Mouse (Mus musculus) left cerebral cortex, postnatal 36 days (tissue): ENCODE data around the gene Olfr1193. TPM values are rescaled to one million over a fixed set of nuclear protein-coding genes. Genes with fewer than 3 reads are reported as not detected.
"Not testable (repeated sequence)": the region's sequence is repeated elsewhere in the genome, so short reads cannot be mapped to it uniquely, and the experiment has no call there.

Experiments used
- DNase-seq, 2 experiments: peaks; one replicate each; pipeline ENCODE4 v3.0.0; 2021 to 2022; ENCODE audit warnings: low spot score in 2 of 2, mixed read lengths in 1 of 2
- intact Hi-C: fragments of 180-260 bp; cut with DNase I; formaldehyde crosslinking; loops from one replicate; pipeline ENCODE4 v1.15.1; 2025
- total RNA-seq, 2 experiments: library from RNA; stranded (reverse); gene quantifications; 2 replicates each; pipeline ENCODE4 v1.2.3; 2021

Gene Olfr1193
- total RNA-seq, result not detected

DNA sequence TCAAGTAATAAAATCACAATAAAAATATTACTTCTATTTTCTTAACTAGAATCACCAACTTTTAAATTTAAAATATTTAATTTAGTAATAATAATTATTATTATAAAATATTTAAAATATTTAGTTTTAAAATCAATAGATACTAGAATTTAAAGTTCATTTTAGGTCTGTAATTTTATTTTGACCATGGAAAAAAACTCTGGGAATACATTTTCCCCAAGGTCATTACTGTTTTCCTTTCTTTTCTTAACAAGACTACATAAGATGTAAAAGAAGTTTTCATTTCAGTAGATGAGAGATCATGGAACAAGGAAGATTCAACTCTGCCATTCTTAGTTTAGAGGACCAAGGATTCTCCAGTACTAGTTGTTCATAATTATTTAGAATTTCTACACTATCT is at the start of gene Olfr1193:
TSS of gene Olfr1193 (plus strand) at position 301 of the 400 bp plus-strand sequence.
- DNase-seq, intact Hi-C loops: not testable (repeated sequence)

DNA sequence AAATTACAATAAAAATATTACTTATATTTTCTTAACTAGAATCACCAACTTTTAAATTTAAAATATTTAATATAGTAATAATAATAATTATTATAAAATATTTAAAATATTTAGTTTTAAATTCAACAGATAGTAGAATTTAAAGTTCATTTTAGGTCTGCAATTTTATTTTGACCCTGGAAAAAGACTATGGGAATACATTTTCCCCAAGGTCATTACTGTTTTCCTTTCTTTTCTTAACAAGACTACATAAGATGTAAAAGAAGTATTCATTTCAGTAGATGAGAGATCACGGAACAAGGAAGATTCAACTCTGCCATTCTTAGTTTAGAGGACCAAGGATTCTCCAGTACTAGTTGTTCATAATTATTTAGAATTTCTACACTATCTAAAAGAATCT is 35.2 kb upstream of the Olfr1193 start, which contains the start of gene Olfr1191-ps1:
TSS of gene Olfr1191-ps1 (plus strand) at position 301 of the 400 bp plus-strand sequence.
- DNase-seq, intact Hi-C loops: not testable (repeated sequence)

DNA sequence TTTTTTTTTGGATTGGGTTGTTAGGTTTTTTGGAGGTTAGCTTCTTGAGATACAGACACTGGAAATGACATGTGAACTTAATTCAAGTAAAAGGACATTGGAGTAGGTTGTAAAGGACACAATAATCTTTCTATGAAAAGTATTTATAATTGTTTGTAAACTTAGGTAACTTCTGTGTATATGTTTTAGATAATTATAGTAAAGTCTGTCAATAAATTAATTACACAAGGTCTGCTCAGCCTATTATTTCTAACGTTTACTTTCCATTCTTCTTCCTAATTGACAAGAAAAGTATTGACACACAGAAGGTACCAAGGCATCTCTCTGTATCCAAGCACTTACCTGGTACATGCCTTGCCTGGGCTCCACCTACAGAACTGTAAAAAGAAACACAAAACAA is 27.2 kb upstream of the Olfr1193 start, which contains the start of gene Olfr1192-ps1:
TSS of gene Olfr1192-ps1 (plus strand) at position 301 of the 400 bp plus-strand sequence.
- DNase-seq, result no peak
- intact Hi-C loops, result no loop called here

DNA sequence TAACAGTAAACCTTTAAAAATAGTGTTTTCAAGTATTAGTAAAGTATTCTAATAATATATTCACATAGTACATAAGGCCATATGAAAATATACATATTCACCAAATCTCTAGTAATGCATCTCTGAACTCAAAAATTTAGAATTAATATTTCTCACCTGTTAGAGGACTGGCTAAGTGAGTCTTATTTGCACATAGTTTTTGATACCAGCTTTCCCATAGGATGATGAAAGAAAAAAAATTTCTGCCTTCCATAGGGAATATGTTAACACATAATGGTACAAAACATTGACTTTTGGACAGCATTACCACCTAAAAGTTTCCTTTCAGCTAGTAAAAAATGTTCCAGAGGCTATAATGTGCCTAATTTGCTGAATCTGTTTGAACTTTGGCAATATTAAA is 13.7 kb downstream of the Olfr1193 start, which contains the start of gene Olfr1195:
TSS of gene Olfr1195 (minus strand) at position 101 of the 400 bp plus-strand sequence.
- DNase-seq, result no peak
- intact Hi-C loops, result no loop called here

GRCm38 (mm10) chr2:88704497-88704896 is 29.1 kb downstream of the Olfr1193 start, which contains the start of gene Olfr1196:
Gene Olfr1196 (minus strand): TSS chr2:88704597.
- no peak for DNase-seq
- intact Hi-C loops, result no loop called here

Other genes starting within 250 kb of the Olfr1193 start
- gene Olfr1181, start 249.5 kb upstream of the Olfr1193 start, total RNA-seq, result not detected
- not detected for gene Gm13757, start 226.5 kb upstream of the Olfr1193 start, total RNA-seq
- not detected for gene Olfr1183, start 220.8 kb upstream of the Olfr1193 start, total RNA-seq
- not detected for gene Olfr1184, start 192.0 kb upstream of the Olfr1193 start, total RNA-seq
- not detected for gene Olfr1185-ps1, start 182.3 kb upstream of the Olfr1193 start, total RNA-seq
- not detected for gene Olfr1186, start 157.1 kb upstream of the Olfr1193 start, total RNA-seq
- gene Olfr1188, start 118.7 kb upstream of the Olfr1193 start, total RNA-seq, result not detected
- gene Olfr1189, start 89.2 kb upstream of the Olfr1193 start, total RNA-seq, result not detected
- gene Olfr1191-ps1, start 35.1 kb upstream of the Olfr1193 start, total RNA-seq, result under 1 TPM in 1 of 2 experiments, not detected in 1; 0.05 TPM
- gene Olfr1192-ps1, start 27.1 kb upstream of the Olfr1193 start, total RNA-seq, result not detected
- not detected for gene Olfr1195, start 13.6 kb downstream of the Olfr1193 start, total RNA-seq
- not detected for gene Olfr1196, start 29.0 kb downstream of the Olfr1193 start, total RNA-seq
- not detected for gene Olfr1197, start 56.7 kb downstream of the Olfr1193 start, total RNA-seq
- gene Olfr1198, start 75.7 kb downstream of the Olfr1193 start, total RNA-seq, result not detected
- not detected for gene Olfr1199, start 84.8 kb downstream of the Olfr1193 start, total RNA-seq
- not detected for gene Olfr1200, start 94.9 kb downstream of the Olfr1193 start, total RNA-seq
- gene Olfr1201, start 117.4 kb downstream of the Olfr1193 start, total RNA-seq, result not detected
- not detected for gene Olfr1202, start 138.9 kb downstream of the Olfr1193 start, total RNA-seq
- gene Olfr1205, start 154.1 kb downstream of the Olfr1193 start, total RNA-seq, result not detected
- not detected for gene Olfr1204, start 173.7 kb downstream of the Olfr1193 start, total RNA-seq
- gene Olfr1206, start 187.6 kb downstream of the Olfr1193 start, total RNA-seq, result not detected
- gene Olfr1208, start 226.7 kb downstream of the Olfr1193 start, total RNA-seq, result not detected
- gene Olfr1209, start 239.5 kb downstream of the Olfr1193 start, total RNA-seq, result not detected